Mouse (Mus musculus): ENCODE measurements at regions not wholly inside any gene's neighbourhood (a gene's known extent, or its start where the extent isn't known, plus 50 kb on each side); places are given as distances from the start of the nearest gene placed in this dataset.

DNA sequence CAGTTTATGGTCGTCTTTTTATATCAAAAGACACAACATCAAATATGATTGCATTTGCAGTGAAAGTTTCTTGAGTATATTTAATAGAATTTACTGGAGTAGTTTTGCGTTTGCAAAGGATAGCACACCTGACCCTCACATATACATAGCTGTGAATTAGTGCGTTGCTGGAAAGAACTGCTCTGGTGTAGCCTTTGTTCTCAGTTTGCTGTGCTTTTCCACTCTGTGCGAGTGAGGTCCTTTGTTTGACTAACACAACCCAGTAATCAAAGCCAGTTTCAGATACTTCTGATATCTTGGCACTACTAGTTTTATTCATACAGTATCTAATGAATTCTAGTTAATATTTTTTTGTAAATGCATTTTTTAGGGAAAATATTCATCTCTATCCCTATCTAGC lies 84.7 kb downstream of the Trim52 start:
- 75% methylated on average over 4 of the region's 4 CpGs for WGBS
- TF ChIP-seq CTCF (IDR thresholded peaks at IDR 0.05; ENCODE audit: insufficient read depth, low read length) (no peak), POLR2A (IDR thresholded peaks at IDR 0.05; ENCODE audit: borderline replicate concordance, extremely low read depth, low read depth, low read length) (no peak)
- Histone ChIP-seq H3K4me3 (replicated peaks; ENCODE audit: extremely low read depth, low read depth, low read length) (no peak overlapping the region), H3K4me1 (ENCODE audit: control insufficient read depth, insufficient read depth, low read length) (peaks cover 4% of the 10 kb centered on the region)
- no peak for DNase-seq

DNA sequence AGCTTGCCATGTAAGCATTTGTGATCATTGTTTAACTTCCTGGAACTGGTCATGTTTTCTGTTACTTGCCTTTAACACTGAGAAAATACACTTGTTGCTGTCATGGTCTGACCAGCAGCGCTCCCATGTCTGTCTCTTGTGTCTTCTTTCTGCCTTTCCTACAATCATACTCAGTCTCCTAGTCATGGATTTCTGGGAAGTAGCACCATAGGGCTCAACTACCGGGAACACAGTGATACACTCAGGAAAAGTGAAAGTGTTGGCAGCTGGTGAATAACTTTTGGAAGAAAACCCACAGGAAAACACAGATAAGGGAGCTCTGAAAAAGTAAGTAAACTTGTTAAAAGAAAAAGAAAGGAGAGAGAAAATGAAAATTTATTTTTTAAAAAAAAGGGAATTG lies 87.6 kb downstream of the Trim52 start:
- DNase-seq = no peak
- TF ChIP-seq POLR2A (IDR thresholded peaks at IDR 0.05; ENCODE audit: borderline replicate concordance, extremely low read depth, low read depth, low read length) = no peak
- no peak for TF ChIP-seq CTCF (IDR thresholded peaks at IDR 0.05; ENCODE audit: insufficient read depth, low read length)
- no peak overlapping the region for H3K4me3 ChIP-seq (replicated peaks; ENCODE audit: extremely low read depth, low read depth, low read length)
- WGBS = 29% methylated on average over 2 of the region's 2 CpGs
- H3K4me1 ChIP-seq (ENCODE audit: control insufficient read depth, insufficient read depth, low read length) = peaks cover 4% of the 10 kb centered on the region

DNA sequence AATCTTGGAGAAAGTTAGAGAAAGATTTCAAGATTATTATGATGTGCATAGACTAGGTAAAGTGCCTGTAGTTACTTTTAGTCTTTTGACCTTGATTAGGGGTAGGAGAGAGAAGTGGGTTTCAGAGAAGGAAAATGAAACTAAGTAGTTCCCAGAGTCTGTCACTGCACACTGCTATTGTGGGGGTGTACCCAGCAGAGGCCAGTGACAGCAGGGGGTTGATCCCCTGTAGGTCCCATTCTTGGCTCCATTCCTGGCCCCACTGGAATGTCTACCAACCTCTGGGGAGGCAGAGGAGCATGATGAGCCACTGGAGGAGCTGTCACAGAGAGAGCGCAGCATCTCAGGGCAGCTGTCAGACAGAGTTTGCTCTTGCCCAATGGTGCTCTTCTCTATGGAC lies 88.1 kb downstream of the Trim52 start:
- TF ChIP-seq CTCF (IDR thresholded peaks at IDR 0.05; ENCODE audit: insufficient read depth, low read length) (no peak), POLR2A (IDR thresholded peaks at IDR 0.05; ENCODE audit: borderline replicate concordance, extremely low read depth, low read depth, low read length) (no peak)

DNA sequence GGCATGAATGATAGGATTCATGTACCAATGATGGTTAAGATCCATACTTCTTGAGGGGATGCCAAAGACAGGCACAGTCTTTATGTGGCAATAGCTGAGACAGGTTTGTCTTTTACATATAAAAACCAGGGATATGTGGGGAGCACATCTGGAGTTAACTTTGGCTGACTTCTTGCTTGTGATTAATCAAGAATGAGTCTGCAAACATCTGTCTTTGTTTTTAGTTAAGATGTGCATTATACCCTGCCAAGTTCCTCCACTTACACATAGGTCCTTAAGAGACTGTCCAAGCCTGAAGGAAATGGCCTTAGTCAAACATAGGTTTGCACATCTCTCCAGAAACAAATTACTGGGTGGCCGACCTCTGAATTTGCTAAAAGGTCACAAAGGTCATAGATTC lies 91.8 kb downstream of the Trim52 start:
- WGBS = 19% methylated on average over 1 of the region's 1 CpGs
- DNase-seq = no peak
- TF ChIP-seq POLR2A (IDR thresholded peaks at IDR 0.05; ENCODE audit: borderline replicate concordance, extremely low read depth, low read depth, low read length) = no peak
- TF ChIP-seq CTCF (IDR thresholded peaks at IDR 0.05; ENCODE audit: insufficient read depth, low read length) = no peak
- Histone ChIP-seq H3K4me3 (replicated peaks; ENCODE audit: extremely low read depth, low read depth, low read length) (no peak overlapping the region), H3K4me1 (ENCODE audit: control insufficient read depth, insufficient read depth, low read length) (peaks cover 4% of the 10 kb centered on the region)

More for the DNA sequence above, 88.1 kb downstream of the Trim52 start:
- no peak for DNase-seq
- H3K4me1 ChIP-seq (ENCODE audit: control insufficient read depth, insufficient read depth, low read length) = peaks cover 4% of the 10 kb centered on the region
- 71% methylated on average over 1 of the region's 1 CpGs for WGBS
- peak overlapping the region; percentile 23 for H3K4me3 ChIP-seq (replicated peaks; ENCODE audit: extremely low read depth, low read depth, low read length)

DNA sequence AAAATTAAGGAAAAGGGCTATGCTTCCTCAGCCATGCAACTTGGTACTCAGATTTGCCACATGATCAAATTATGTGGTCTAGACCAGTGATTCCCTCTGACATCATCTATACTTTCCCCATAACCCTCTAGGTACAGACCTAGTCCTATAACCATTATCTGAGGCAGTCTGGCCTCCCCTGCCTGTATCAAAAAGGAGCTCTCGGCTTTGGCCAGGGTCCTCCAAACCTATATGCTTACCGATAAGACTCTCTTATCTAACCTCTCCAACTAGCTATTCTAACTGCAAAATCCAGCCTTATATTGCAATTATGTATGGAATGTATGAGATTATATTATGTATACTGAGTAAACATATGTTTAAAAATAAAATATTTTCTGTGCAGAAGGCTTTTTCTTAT lies 93.1 kb downstream of the Trim52 start:
- no peak for DNase-seq
- Histone ChIP-seq H3K4me3 (replicated peaks; ENCODE audit: extremely low read depth, low read depth, low read length) (no peak overlapping the region), H3K4me1 (ENCODE audit: control insufficient read depth, insufficient read depth, low read length) (peaks cover 2% of the 10 kb centered on the region)
- 57% methylated on average over 2 of the region's 2 CpGs for WGBS
- no peak for TF ChIP-seq POLR2A (IDR thresholded peaks at IDR 0.05; ENCODE audit: borderline replicate concordance, extremely low read depth, low read depth, low read length)
- TF ChIP-seq CTCF (IDR thresholded peaks at IDR 0.05; ENCODE audit: insufficient read depth, low read length) = no peak

DNA sequence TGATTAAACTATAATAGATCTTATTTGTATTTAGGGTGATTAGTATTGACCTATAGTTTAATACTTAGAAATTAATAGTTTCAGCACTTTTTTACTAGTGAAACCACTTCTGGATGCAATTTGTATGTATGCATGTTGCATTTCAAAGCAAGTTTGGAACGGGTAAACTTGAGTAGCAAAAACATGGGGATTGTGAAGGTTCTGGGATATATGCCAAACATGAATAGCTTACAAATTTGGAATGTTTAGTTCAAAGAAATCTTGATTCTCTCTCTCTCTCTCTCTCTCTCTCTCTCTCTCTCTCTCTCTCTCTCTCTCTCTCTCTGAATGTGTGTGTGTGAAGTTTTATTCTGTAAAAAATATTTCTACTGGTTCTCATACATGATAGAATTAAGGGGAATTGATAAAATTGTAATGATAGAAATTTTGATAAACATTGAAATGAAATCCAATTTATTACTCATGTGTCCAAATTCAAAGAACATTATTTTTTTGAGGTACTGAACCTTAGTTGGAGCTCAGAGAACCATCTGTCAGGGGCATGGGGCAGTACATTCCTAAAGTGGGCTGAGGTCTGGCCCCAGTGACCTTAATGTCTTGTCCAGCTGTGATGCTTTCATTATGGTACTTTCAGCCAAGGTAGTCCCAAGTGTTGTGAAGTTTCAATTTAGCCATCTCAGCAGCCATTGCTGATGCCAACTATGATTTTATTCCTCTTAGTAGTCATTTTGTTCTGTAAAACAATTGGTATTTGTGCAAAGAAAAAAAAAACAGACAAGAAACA lies 93.7 kb downstream of the Trim52 start:
- H3K4me1 ChIP-seq (ENCODE audit: control insufficient read depth, insufficient read depth, low read length) = no peaks in the 10 kb centered on the region
- TF ChIP-seq POLR2A (IDR thresholded peaks at IDR 0.05; ENCODE audit: borderline replicate concordance, extremely low read depth, low read depth, low read length) (no peak), CTCF (IDR thresholded peaks at IDR 0.05; ENCODE audit: insufficient read depth, low read length) (no peak)
- no peak overlapping the region for H3K4me3 ChIP-seq (replicated peaks; ENCODE audit: extremely low read depth, low read depth, low read length)
- WGBS = 20% methylated on average over 1 of the region's 1 CpGs
- no peak for DNase-seq

DNA sequence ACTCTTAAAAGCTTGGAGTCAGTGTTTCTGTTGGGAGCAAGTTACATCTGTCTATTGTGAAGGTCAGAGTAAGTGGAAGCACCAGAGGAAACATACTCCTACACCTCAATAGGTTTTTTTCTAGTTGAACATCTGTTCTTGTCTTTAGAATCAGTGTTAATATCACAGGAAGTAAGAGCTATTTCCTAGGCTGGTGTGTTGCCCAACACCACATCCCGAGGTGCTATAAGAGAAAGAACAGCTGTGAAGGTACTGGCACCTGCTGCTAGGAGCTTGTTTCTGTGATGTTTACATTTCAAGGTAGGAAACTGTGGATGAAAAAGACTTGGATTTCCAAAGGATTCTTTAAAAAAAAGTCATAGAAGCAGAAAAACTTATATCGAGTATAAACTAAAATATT lies 105.1 kb downstream of the Trim52 start:
- no peak overlapping the region for H3K4me3 ChIP-seq (replicated peaks; ENCODE audit: extremely low read depth, low read depth, low read length)
- no peak for DNase-seq
- H3K4me1 ChIP-seq (ENCODE audit: control insufficient read depth, insufficient read depth, low read length) = no peaks in the 10 kb centered on the region
- WGBS = 36% methylated on average over 2 of the region's 2 CpGs
- TF ChIP-seq CTCF (IDR thresholded peaks at IDR 0.05; ENCODE audit: insufficient read depth, low read length) = no peak
- no peak for TF ChIP-seq POLR2A (IDR thresholded peaks at IDR 0.05; ENCODE audit: borderline replicate concordance, extremely low read depth, low read depth, low read length)

DNA sequence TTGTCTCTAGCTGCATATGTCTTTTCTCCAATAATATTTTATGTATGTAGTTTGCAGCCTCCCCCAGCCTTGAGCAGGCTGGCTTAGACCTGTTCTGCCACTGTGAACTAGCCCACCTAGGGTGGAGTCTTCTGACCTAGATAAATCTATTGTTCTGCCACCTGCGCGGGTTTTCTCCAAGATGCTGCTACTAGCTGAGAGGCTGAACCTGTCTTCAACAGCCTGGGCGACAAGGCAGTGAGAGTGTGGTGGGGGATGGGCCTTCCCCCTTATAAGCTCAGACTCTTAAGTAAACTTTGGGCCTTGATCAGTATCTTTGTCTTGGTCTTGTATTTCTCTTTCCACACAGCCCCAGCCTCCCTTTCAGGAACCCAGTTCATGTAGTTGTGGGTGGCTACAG lies 111.7 kb downstream of the Trim52 start:
- Histone ChIP-seq H3K4me3 (replicated peaks; ENCODE audit: extremely low read depth, low read depth, low read length) (no peak overlapping the region), H3K4me1 (ENCODE audit: control insufficient read depth, insufficient read depth, low read length) (no peaks in the 10 kb centered on the region)
- DNase-seq = no peak
- 84% methylated on average over 3 of the region's 3 CpGs for WGBS
- TF ChIP-seq POLR2A (IDR thresholded peaks at IDR 0.05; ENCODE audit: borderline replicate concordance, extremely low read depth, low read depth, low read length) (no peak), CTCF (IDR thresholded peaks at IDR 0.05; ENCODE audit: insufficient read depth, low read length) (no peak)

DNA sequence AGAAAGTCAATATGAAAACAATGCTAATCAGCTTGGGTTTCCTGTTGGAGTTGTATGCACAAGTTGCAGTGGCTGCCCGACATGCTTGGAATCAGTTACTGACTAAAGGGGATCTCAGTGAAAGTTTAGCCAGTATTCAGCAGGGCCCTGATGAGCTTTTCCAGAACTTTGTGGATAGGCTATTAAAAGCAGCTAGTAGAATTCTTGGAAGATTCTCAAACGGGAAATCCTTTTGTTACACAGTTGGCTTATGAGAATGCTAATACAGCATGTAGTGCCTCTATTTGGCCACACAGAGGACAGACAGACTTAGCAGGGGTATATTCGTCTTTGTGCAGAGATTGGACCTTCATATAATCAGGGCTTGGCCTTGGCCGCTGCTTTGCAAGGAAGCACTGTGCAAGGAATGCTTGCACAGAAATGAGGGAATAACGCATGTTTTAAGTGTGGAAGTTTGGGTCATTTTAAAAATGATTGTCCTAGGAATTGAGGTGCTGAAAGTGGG lies 113.3 kb downstream of the Trim52 start:
- Histone ChIP-seq H3K4me1 (ENCODE audit: control insufficient read depth, insufficient read depth, low read length) (no peaks in the 10 kb centered on the region), H3K4me3 (replicated peaks; ENCODE audit: extremely low read depth, low read depth, low read length) (no peak overlapping the region)
- 60% methylated on average over 5 of the region's 5 CpGs for whole genome bisulfite sequencing
- DNase-seq = no peak
- TF ChIP-seq CTCF (IDR thresholded peaks at IDR 0.05; ENCODE audit: insufficient read depth, low read length) = no peak
- no peak for TF ChIP-seq POLR2A (IDR thresholded peaks at IDR 0.05; ENCODE audit: borderline replicate concordance, extremely low read depth, low read depth, low read length)

DNA sequence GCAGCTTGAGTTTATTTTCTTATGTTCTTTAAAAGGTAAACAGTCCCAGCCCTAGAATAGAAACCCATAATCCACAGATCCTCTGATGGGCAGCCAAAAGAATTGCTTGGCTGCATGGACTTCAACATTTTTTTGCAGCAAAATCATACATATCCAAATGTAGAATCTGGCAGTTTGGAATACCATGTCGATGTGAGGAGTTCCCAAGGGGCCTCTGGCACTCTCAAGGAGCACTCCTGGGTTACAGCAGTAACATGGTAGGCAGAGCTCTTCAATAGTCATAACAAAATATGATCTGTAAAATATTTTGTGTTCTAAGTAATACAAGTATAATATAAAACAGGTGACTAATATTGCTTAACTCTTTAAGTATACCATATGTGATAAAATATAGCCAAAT lies 119.4 kb downstream of the Trim52 start:
- no peak for TF ChIP-seq POLR2A (IDR thresholded peaks at IDR 0.05; ENCODE audit: borderline replicate concordance, extremely low read depth, low read depth, low read length)
- no peak for TF ChIP-seq CTCF (IDR thresholded peaks at IDR 0.05; ENCODE audit: insufficient read depth, low read length)
- DNase-seq = no peak
- WGBS = 47% methylated on average over 1 of the region's 1 CpGs
- Histone ChIP-seq H3K4me3 (replicated peaks; ENCODE audit: extremely low read depth, low read depth, low read length) (no peak overlapping the region), H3K4me1 (ENCODE audit: control insufficient read depth, insufficient read depth, low read length) (no peaks in the 10 kb centered on the region)

Data from lung, adult 2 months (tissue).